In genomic region chr11:51595459-51596083, GRCm38 (mm10) we compare ENCODE assay signal across 18 mouse cellular contexts.
"Had no signal": no experiment of that assay in that cellular context is flagged by ENCODE, and none has a peak within 500 bp of the region (broad histone marks: within the 10 kb centered on the region; RNA-seq: fewer than 3 reads in every experiment).

No protein-coding gene starts in this region.

- H3K9ac ChIP-seq: limb, embryonic 13.5 days; lung, embryonic 14.5 days had no signal

- H3K4me3 ChIP-seq: layer of hippocampus, adult 2 months; limb, embryonic 10.5 days; limb, embryonic 13.5 days had no signal

- H3K9me3 ChIP-seq: limb, embryonic 10.5 days; limb, embryonic 13.5 days had no signal

- H3K27me3 ChIP-seq: limb, embryonic 13.5 days had no signal

- H3K4me1 ChIP-seq: limb, embryonic 10.5 days; limb, embryonic 13.5 days had no signal

- H3K4me2 ChIP-seq: limb, embryonic 13.5 days; lung, embryonic 14.5 days; midbrain, embryonic 11.5 days had no signal

- DNase-seq: kidney, adult 2 months; kidney, postnatal 25 days; layer of hippocampus, adult 9-11 months; lung, postnatal 10 days; lung, postnatal 36 days; midbrain, embryonic 14.5 days; right cerebral cortex, adult 18-20 months; right cerebral cortex, postnatal 14 days; right cerebral cortex, postnatal 4 days; thymus, adult 2 months; thymus, postnatal 14 days; thymus, postnatal 4 days had no signal

- H3K27ac ChIP-seq: kidney, postnatal 0 days; layer of hippocampus, adult 2 months; limb, embryonic 10.5 days; limb, embryonic 13.5 days had no signal
